14 mouse cellular contexts compared by ENCODE assay signal in the genomic region with DNA sequence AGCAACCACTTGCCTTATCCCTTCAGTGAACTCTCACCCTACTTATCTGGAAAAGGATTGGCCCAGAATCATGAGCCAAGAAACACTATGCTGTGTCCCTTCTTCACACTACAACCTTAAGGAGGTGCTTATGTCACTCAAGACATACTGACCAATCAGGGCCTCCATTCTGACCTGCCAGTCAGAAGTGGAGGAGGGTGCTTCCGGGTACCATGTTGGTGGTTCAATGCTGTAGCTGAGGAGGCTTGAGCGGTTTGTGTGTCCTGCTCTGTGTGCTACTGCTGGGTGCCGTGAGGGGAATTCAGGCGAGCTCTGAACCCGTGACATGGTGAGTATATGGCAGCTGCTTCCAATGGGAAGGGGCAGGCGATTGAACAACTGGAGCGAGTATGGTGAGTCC.
"Had no signal": no experiment of that assay in that cellular context is flagged by ENCODE, and none has a peak within 500 bp of the region (broad histone marks: within the 10 kb centered on the region; RNA-seq: fewer than 3 reads in every experiment).

No protein-coding gene starts in this region.

- H3K4me1 ChIP-seq: limb, embryonic 10.5 days; liver, embryonic 12.5 days; midbrain, embryonic 10.5 days; neural tube, embryonic 12.5 days had no signal

- H3K27ac ChIP-seq: limb, embryonic 10.5 days; liver, embryonic 12.5 days; midbrain, embryonic 10.5 days; neural tube, embryonic 12.5 days had no signal

- H3K27me3 ChIP-seq: liver, embryonic 12.5 days; neural tube, embryonic 12.5 days had no signal

- ATAC-seq: liver, embryonic 12.5 days had no signal

- H3K9me3 ChIP-seq: limb, embryonic 10.5 days; liver, embryonic 12.5 days had no signal

- H3K36me3 ChIP-seq: limb, embryonic 10.5 days; liver, embryonic 12.5 days; midbrain, embryonic 10.5 days; neural tube, embryonic 12.5 days had no signal

- H3K9ac ChIP-seq: liver, embryonic 12.5 days; lung, embryonic 14.5 days; neural tube, embryonic 12.5 days had no signal

- DNase-seq: kidney, adult 8-10 months; kidney, postnatal 36 days; layer of hippocampus, adult 9-11 months; layer of hippocampus, postnatal 36 days; lung, embryonic 14.5 days; lung, postnatal 10 days; lung, postnatal 4 days; midbrain, embryonic 14.5 days; thymus, adult 2 months; thymus, postnatal 36 days had no signal

- H3K4me2 ChIP-seq: liver, embryonic 12.5 days; lung, embryonic 14.5 days; neural tube, embryonic 12.5 days had no signal

- H3K4me3 ChIP-seq: limb, embryonic 10.5 days; liver, embryonic 12.5 days; midbrain, embryonic 10.5 days; neural tube, embryonic 12.5 days had no signal
